Mouse (Mus musculus): ENCODE results near the gene Zfp65. TPM values are rescaled to one million over a fixed set of nuclear protein-coding genes. Genes with fewer than 3 reads are reported as not detected.

Gene Zfp65
- polyA plus RNA-seq, 1 experiment from 2014 or later = 5.7 TPM

Other genes starting within 250 kb of the Zfp65 start
- gene Zfp874b, start 244.9 kb downstream of the Zfp65 start, polyA plus RNA-seq (2014; fragmentation: Nextera tagmentation; extraction: Ambion mirVana) = 1.2 and 1.9 TPM in 2 replicates
- gene Zfp58, start 228.6 kb downstream of the Zfp65 start, polyA plus RNA-seq (2014; fragmentation: Nextera tagmentation; extraction: Ambion mirVana) = 17.9 and 19.6 TPM in 2 replicates
- gene Gm26965, start 203.0 kb downstream of the Zfp65 start, polyA plus RNA-seq (2014; fragmentation: Nextera tagmentation; extraction: Ambion mirVana) = not detected in 2 replicates
- 31.7 and 34.9 TPM in 2 replicates for gene Zfp87, start 203.0 kb downstream of the Zfp65 start, polyA plus RNA-seq (2014; fragmentation: Nextera tagmentation; extraction: Ambion mirVana)
- gene Zfp748, start 175.3 kb downstream of the Zfp65 start, polyA plus RNA-seq (2014; fragmentation: Nextera tagmentation; extraction: Ambion mirVana) = 18.8 and 21.4 TPM in 2 replicates
- 4.7 and 5.3 TPM in 2 replicates for gene Zfp729b, start 119.5 kb downstream of the Zfp65 start, polyA plus RNA-seq (2014; fragmentation: Nextera tagmentation; extraction: Ambion mirVana)
- gene Gm49345, start 91.4 kb downstream of the Zfp65 start, polyA plus RNA-seq (2014; fragmentation: Nextera tagmentation; extraction: Ambion mirVana) = 0.27 TPM in 1 of 2 replicates, not detected in the other
- 2.6 and 5.0 TPM in 2 replicates for gene Zfp729a, start 91.4 kb downstream of the Zfp65 start, polyA plus RNA-seq (2014; fragmentation: Nextera tagmentation; extraction: Ambion mirVana)
- 10.5 and 13.4 TPM in 2 replicates for gene Zfp738, start 42.1 kb downstream of the Zfp65 start, polyA plus RNA-seq (2014; fragmentation: Nextera tagmentation; extraction: Ambion mirVana)
- gene Zfp85, start 26.1 kb upstream of the Zfp65 start, polyA plus RNA-seq (2014; fragmentation: Nextera tagmentation; extraction: Ambion mirVana) = 6.4 and 6.7 TPM in 2 replicates
- gene Zfp493, start 50.5 kb upstream of the Zfp65 start, polyA plus RNA-seq (2014; fragmentation: Nextera tagmentation; extraction: Ambion mirVana) = 3.8 and 4.1 TPM in 2 replicates
- gene Zfp273, start 84.6 kb upstream of the Zfp65 start, polyA plus RNA-seq (2014; fragmentation: Nextera tagmentation; extraction: Ambion mirVana) = 8.6 and 9.0 TPM in 2 replicates
- gene Gm10037, start 101.9 kb upstream of the Zfp65 start, polyA plus RNA-seq (2014; fragmentation: Nextera tagmentation; extraction: Ambion mirVana) = 3.1 and 3.6 TPM in 2 replicates
- not detected in 2 replicates for gene BC048507, start 134.2 kb upstream of the Zfp65 start, polyA plus RNA-seq (2014; fragmentation: Nextera tagmentation; extraction: Ambion mirVana)

All from midbrain, embryonic 11.5 days (tissue).